Mouse (Mus musculus): Measurements from ENCODE around the gene Smim14.

GRCm38 (mm10) chr5:65525674-65526443, 11.1 kb downstream of the Smim14 start:
- TF ChIP-seq POLR2A (IDR thresholded peaks at IDR 0.05; ENCODE audit: borderline replicate concordance, insufficient read depth, low read length) (no peak), CTCF (IDR thresholded peaks at IDR 0.05; ENCODE audit: borderline replicate concordance, insufficient read depth, low read depth, low read length) (peak; percentile 43; the same call in 1 of the 2 replicates)

All from cerebellum, adult 2 months (tissue).